Mouse (Mus musculus): ENCODE data around the gene Sap30bp. TPM values are rescaled to one million over a fixed set of nuclear protein-coding genes. Genes with fewer than 3 reads are reported as not detected.
A peak's percentile ranks its signal among the peaks of the same experiment; 100 is the strongest.

Gene Sap30bp
- total and polyA plus RNA-seq, 3 experiments = 72.2 to 275 (median 167) TPM

DNA sequence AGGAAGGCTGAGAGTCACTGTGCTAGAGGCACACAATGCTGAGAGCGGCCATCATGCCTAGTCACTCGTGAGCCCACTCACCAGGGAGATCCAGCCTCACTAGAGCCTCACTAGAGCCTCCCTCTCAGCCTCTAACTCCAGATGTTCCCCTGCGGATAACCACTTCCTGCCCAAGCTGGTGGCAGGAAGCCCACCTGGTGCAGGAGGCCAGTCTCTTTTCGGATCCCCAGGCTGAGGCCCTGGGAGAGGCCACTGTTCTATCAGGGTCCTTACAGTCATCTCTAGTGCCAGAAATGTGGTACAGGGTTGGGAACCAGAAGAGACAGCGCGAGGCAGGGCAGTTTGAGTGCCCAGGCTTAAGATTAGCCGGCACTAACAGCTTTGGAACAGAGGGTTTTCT, 34.6 kb upstream of the Sap30bp start:
- dilution Hi-C loops (cut with MboI; ENCODE audit: extremely low pct_ligation_motif_present, extremely low pct_unique_long_range_greater_than_20kb, low sequenced_read_pairs) (no loop called here), in situ Hi-C loops (cut with MboI; ENCODE audit: low pct_ligation_motif_present, low pct_unique_long_range_greater_than_20kb, low sequenced_read_pairs) (no loop called here)
- Histone ChIP-seq H3K4me3 (replicated peaks in 1 of 3; ENCODE audit: low read depth in 2 of 3, low read length in 2 of 3, poor library complexity in 1 of 3) (no peak overlapping the region), H3K27me3 (replicated peaks) (no peaks in the 10 kb centered on the region), H3K9me3 (replicated peaks; ENCODE audit: low read length) (no peaks in the 10 kb centered on the region), H3K4me1 (ENCODE audit: control insufficient read depth in 1 of 2, insufficient read depth in 2 of 2) (peaks cover 9 to 60% of the 10 kb centered on the region in 2 experiments; a peak in 3 of 4 replicates), H3K36me3 (replicated peaks in 1 of 2; ENCODE audit: control insufficient read depth in 1 of 2, insufficient read depth in 1 of 2, low read length in 1 of 2) (peaks cover 41 to 86% of the 10 kb centered on the region in 2 experiments), H3K27ac (ENCODE audit: insufficient read depth, low read depth) (no peak overlapping the region), H3K4me2 (ENCODE audit: insufficient read depth, low read depth, poor library complexity, severe bottlenecking) (no peak overlapping the region), H3K79me2 (replicated peaks; ENCODE audit: control insufficient read depth, extremely low read depth, insufficient read depth, poor library complexity, severe bottlenecking) (no peaks in the 10 kb centered on the region), H3K9ac (ENCODE audit: insufficient read depth, low read depth) (no peak overlapping the region)
- TF ChIP-seq ZNF384 (IDR thresholded peaks at IDR 0.05; ENCODE audit: low read depth, low read length) = no peak
- peak; percentile 43; the same call in 1 of the 2 replicates for TF ChIP-seq TCF12 (IDR thresholded peaks at IDR 0.05; ENCODE audit: low read depth, low read length)
- no peak for TF ChIP-seq POLR2A (IDR thresholded peaks at IDR 0.05; ENCODE audit: low read depth, low read length)
- TF ChIP-seq BHLHE40 (IDR thresholded peaks at IDR 0.05; ENCODE audit: low read depth, low read length) = peak; percentile 38
- TF ChIP-seq SMC3 (IDR thresholded peaks at IDR 0.05; ENCODE audit: low read depth, low read length) = no peak
- no peak for TF ChIP-seq ZMIZ1 (IDR thresholded peaks at IDR 0.05; ENCODE audit: low read depth, low read length)
- TF ChIP-seq SIN3A (IDR thresholded peaks at IDR 0.05; ENCODE audit: low read length) = no peak
- TF ChIP-seq ETS1 (conservative IDR thresholded peaks at IDR 0.05; ENCODE audit: low read depth, low read length) = no peak; the same call in 1 of the 2 replicates
- TF ChIP-seq JUND (conservative IDR thresholded peaks at IDR 0.05; ENCODE audit: low read depth, low read length) = no peak
- TF ChIP-seq EP300 (IDR thresholded peaks at IDR 0.05; ENCODE audit: low read length) = peak; percentile 44; the same call in 1 of the 2 replicates
- DNase-seq (ENCODE audit: extremely low read depth) = peak; percentile 71

DNA sequence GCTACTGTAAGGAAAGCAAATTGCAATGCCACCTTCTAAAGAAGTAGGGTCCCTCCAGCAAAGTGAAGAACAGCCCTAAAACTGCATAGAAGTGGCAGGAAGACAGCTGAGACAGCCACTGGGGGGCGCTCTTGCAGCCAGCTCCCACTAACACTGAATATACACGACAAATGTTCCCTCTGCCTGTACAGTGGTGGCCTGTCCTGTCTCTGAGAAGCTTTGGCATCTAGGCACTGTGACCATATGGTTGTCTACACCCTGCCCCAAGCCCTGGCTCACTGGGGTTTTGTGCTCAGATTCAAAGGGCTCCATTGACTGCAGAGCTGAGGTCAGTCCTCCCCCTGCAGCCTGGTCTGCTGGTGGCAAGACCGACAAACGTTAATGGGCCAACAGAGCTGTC, 34.2 kb upstream of the Sap30bp start:
- no peak overlapping the region for H3K9ac ChIP-seq (ENCODE audit: insufficient read depth, low read depth)
- H3K4me1 ChIP-seq (ENCODE audit: control insufficient read depth in 1 of 2, insufficient read depth in 2 of 2) = peaks cover 14 to 65% of the 10 kb centered on the region in 2 experiments
- TF ChIP-seq MYC (IDR thresholded peaks at IDR 0.05; ENCODE audit: low read depth, low read length) (no peak), TBP (conservative IDR thresholded peaks at IDR 0.05; ENCODE audit: low read depth, low read length) (no peak), ELF1 (IDR thresholded peaks at IDR 0.05; ENCODE audit: low read depth, low read length) (no peak), MAZ (IDR thresholded peaks at IDR 0.05; ENCODE audit: low read depth, low read length) (no peak), CTCF (conservative IDR thresholded peaks at IDR 0.05 in 1 of 2, IDR thresholded peaks at IDR 0.05 in 1 of 2; ENCODE audit: low read depth in 2 of 2, low read length in 2 of 2) (peak; percentile 80 to 95), JUND (conservative IDR thresholded peaks at IDR 0.05; ENCODE audit: low read depth, low read length) (no peak), CHD1 (IDR thresholded peaks at IDR 0.05; ENCODE audit: low read depth, low read length) (no peak), ZKSCAN1 (IDR thresholded peaks at IDR 0.05; ENCODE audit: borderline replicate concordance, low read depth, low read length) (no peak), HCFC1 (IDR thresholded peaks at IDR 0.05; ENCODE audit: low read depth, low read length) (no peak), GABPA (IDR thresholded peaks at IDR 0.05; ENCODE audit: insufficient replicate concordance, low read depth, low read length) (no peak), RAD21 (IDR thresholded peaks at IDR 0.05; ENCODE audit: low read depth, low read length) (peak; percentile 33), IRF4 (IDR thresholded peaks at IDR 0.05; ENCODE audit: low read depth, low read length) (0 out of 2 replicates have a peak, but pooled peaks have one; percentile 8), KAT2A (IDR thresholded peaks at IDR 0.05; ENCODE audit: insufficient replicate concordance, low read length) (no peak), POLR2AphosphoS2 (IDR thresholded peaks at IDR 0.05; ENCODE audit: low read depth, low read length) (no peak), CHD2 (IDR thresholded peaks at IDR 0.05; ENCODE audit: low read length) (no peak), SMC3 (IDR thresholded peaks at IDR 0.05; ENCODE audit: low read depth, low read length) (peak; percentile 59), ZC3H11A (IDR thresholded peaks at IDR 0.05; ENCODE audit: low read depth, low read length) (no peak), MAFK (IDR thresholded peaks at IDR 0.05; ENCODE audit: insufficient replicate concordance, low read length) (no peak), NELFE (IDR thresholded peaks at IDR 0.05; ENCODE audit: low read depth, low read length) (peak; percentile 48; the same call in 1 of the 2 replicates), PAX5 (IDR thresholded peaks at IDR 0.05; ENCODE audit: low read length) (no peak), RCOR1 (conservative IDR thresholded peaks at IDR 0.05; ENCODE audit: low read depth, low read length) (no peak), UBTF (IDR thresholded peaks at IDR 0.05; ENCODE audit: low read depth, low read length) (no peak), ETS1 (conservative IDR thresholded peaks at IDR 0.05; ENCODE audit: low read depth, low read length) (no peak), MAX (IDR thresholded peaks at IDR 0.05; ENCODE audit: low read length) (peak; percentile 14; the same call in 1 of the 2 replicates)
- no peak overlapping the region for H3K27ac ChIP-seq (ENCODE audit: insufficient read depth, low read depth)
- in situ Hi-C loops (cut with MboI; ENCODE audit: low pct_ligation_motif_present, low pct_unique_long_range_greater_than_20kb, low sequenced_read_pairs) = no loop called here
- H3K79me2 ChIP-seq (replicated peaks; ENCODE audit: control insufficient read depth, extremely low read depth, insufficient read depth, poor library complexity, severe bottlenecking) = no peaks in the 10 kb centered on the region
- H3K36me3 ChIP-seq (replicated peaks in 1 of 2; ENCODE audit: control insufficient read depth in 1 of 2, insufficient read depth in 1 of 2, low read length in 1 of 2) = peaks cover 36 to 86% of the 10 kb centered on the region in 2 experiments
- no peak overlapping the region for H3K4me2 ChIP-seq (ENCODE audit: insufficient read depth, low read depth, poor library complexity, severe bottlenecking)
- H3K9me3 ChIP-seq (replicated peaks; ENCODE audit: low read length) = no peaks in the 10 kb centered on the region
- H3K4me3 ChIP-seq (replicated peaks in 1 of 3; ENCODE audit: low read depth in 2 of 3, low read length in 2 of 3, poor library complexity in 1 of 3) = no peak overlapping the region
- dilution Hi-C loops (cut with MboI; ENCODE audit: extremely low pct_ligation_motif_present, extremely low pct_unique_long_range_greater_than_20kb, low sequenced_read_pairs) = no loop called here
- no peaks in the 10 kb centered on the region for H3K27me3 ChIP-seq (replicated peaks)
- DNase-seq (ENCODE audit: extremely low read depth) = peak; percentile 75
